Mouse (Mus musculus) heart, postnatal 0 days (tissue): Measurements from ENCODE around the gene Slc12a4.

ENCODE experiments used
- CTCF ChIP-seq: IDR thresholded peaks from 2 replicates; pipeline ENCODE4 v1.5.1; 2016; ENCODE audit warnings: antibody characterized with exemption, control low read depth, low read depth
- EP300 ChIP-seq: IDR thresholded peaks from 2 replicates; pipeline ENCODE4 v1.6.1; 2016; ENCODE audit warnings: antibody characterized with exemption, low read depth

GRCm38 (mm10) chr8:105992499-105992898 lies 26.6 kb upstream of the Slc12a4 start:
- TF ChIP-seq CTCF (no peak), EP300 (no peak)
